Comparison of ENCODE assay signal across 19 mouse cellular contexts in genomic region chr5:139592850-139593249, GRCm38 (mm10). TPM values are rescaled to one million over a fixed set of nuclear protein-coding genes. Genes with fewer than 3 reads are reported as not detected.
"Had no signal": no experiment of that assay in that cellular context is flagged by ENCODE, and none has a peak within 500 bp of the region (broad histone marks: within the 10 kb centered on the region; RNA-seq: fewer than 3 reads in every experiment).

No protein-coding gene starts in this region.

- H3K4me3 ChIP-seq: left cerebral cortex, adult 2 months; liver, embryonic 13.5 days; midbrain, embryonic 15.5 days had no signal

- H3K27me3 ChIP-seq: midbrain, embryonic 15.5 days had no signal

- H3K4me2 ChIP-seq: liver, embryonic 13.5 days had no signal

- H3K9me3 ChIP-seq: liver, embryonic 13.5 days; midbrain, embryonic 15.5 days had no signal

- H3K27ac ChIP-seq: kidney, postnatal 0 days; left cerebral cortex, adult 2 months; liver, embryonic 13.5 days; midbrain, embryonic 15.5 days had no signal

- DNase-seq: layer of hippocampus, postnatal 36 days; liver, embryonic 13.5 days; lung, adult 2 months; lung, postnatal 14 days; lung, postnatal 4 days; thymus, adult 18-20 months; thymus, postnatal 36 days had no signal

- H3K36me3 ChIP-seq: liver, embryonic 13.5 days; midbrain, embryonic 15.5 days had no signal

- H3K9ac ChIP-seq: liver, embryonic 13.5 days; midbrain, embryonic 15.5 days had no signal

- ATAC-seq: inflammation-experienced regulatory T-cells, adult 6 months; midbrain, embryonic 15.5 days had no signal

- H3K4me1 ChIP-seq: liver, embryonic 13.5 days had no signal

RNA-seq across cellular contexts. Expression of gene Uncx, which starts 49.6 kb away (rescaled TPM):
- polyA plus RNA-seq: inflammation-experienced regulatory T-cells, adult 6 months; liver, adult 2 months; liver, embryonic 13.5 days; liver, embryonic 16.5 days; lung, adult 2 months; lung, embryonic 16.5 days; small intestine, adult 2 months; spleen, adult 2 months; stomach, embryonic 16.5 days; testis, adult 2 months; urinary bladder, adult 2 months had no signal
